Mouse (Mus musculus) heart, adult 2 months (tissue): ENCODE results near the gene Dip2c. TPM values are rescaled to one million over a fixed set of nuclear protein-coding genes. Genes with fewer than 3 reads are reported as not detected.

ENCODE experiments used
- DNase-seq, 2 experiments: peaks; one replicate each; pipeline ENCODE4 v3.0.0; 2021
- H3K27ac ChIP-seq: fragments of 200-600 bp; 2 replicates; pipeline ENCODE4 v1.8.1; 2022
- H3K27me3 ChIP-seq: fragments of 200-500 bp; 2 replicates; pipeline ENCODE4 v1.6.1; 2012; ENCODE audit warnings: mild to moderate bottlenecking, low read length, inconsistent platforms, mixed read lengths; ENCODE audit not compliant: control insufficient read depth, insufficient read depth
- H3K36me3 ChIP-seq: fragments of 200-500 bp; 2 replicates; pipeline ENCODE4 v1.6.1; 2012; ENCODE audit warnings: low read length, inconsistent platforms; ENCODE audit not compliant: control insufficient read depth, insufficient read depth
- H3K4me1 ChIP-seq: fragments of 200-500 bp; 2 replicates; pipeline ENCODE4 v1.6.1; 2011; ENCODE audit warnings: low read length; ENCODE audit not compliant: control insufficient read depth, insufficient read depth
- H3K4me3 ChIP-seq: fragments of 200-600 bp; 2 replicates; pipeline ENCODE4 v1.8.1; 2022
- H3K79me2 ChIP-seq: fragments of 200-500 bp; replicated peaks from 2 replicates; pipeline ENCODE4 v1.6.1; 2012; ENCODE audit warnings: mild to moderate bottlenecking, inconsistent platforms, low read length, moderate library complexity, mixed read lengths; ENCODE audit not compliant: control insufficient read depth, insufficient read depth
- H3K9ac ChIP-seq: fragments of 200-500 bp; 2 replicates; pipeline ENCODE4 v1.6.1; 2012; ENCODE audit warnings: low read depth, mild to moderate bottlenecking, control low read depth, inconsistent platforms, low read length, mixed read lengths
- CTCF ChIP-seq: fragments of 200-600 bp; IDR thresholded peaks from 2 replicates; pipeline ENCODE4 v1.8.1; 2022; ENCODE audit warnings: antibody characterized with exemption, mild to moderate bottlenecking, moderate library complexity
- EP300 ChIP-seq: fragments of 200-500 bp; IDR thresholded peaks from 2 replicates; pipeline ENCODE4 v1.6.1; 2011; ENCODE audit warnings: low read depth, low read length, control low read depth; ENCODE audit not compliant: insufficient read depth
- POLR2A ChIP-seq: fragments of 200-500 bp; IDR thresholded peaks from 2 replicates; pipeline ENCODE4 v1.6.1; 2011; ENCODE audit warnings: mild to moderate bottlenecking, low read depth, low read length, control low read depth; ENCODE audit not compliant: insufficient read depth
- WGBS: fragments of 180-500 bp; shearing (Covaris S2); methylation state at CpG from one replicate; pipeline ENCODE4 v1.1.7; 2018; 5-methylcytosine and 5-hydroxymethylcytosine counted together
- intact Hi-C: fragments of 180-260 bp; cut with DNase I; formaldehyde crosslinking; loops from one replicate; pipeline ENCODE4 v1.15.1; 2025
- polyA plus RNA-seq: library from polyadenylated mRNA; depleted of rRNA; stranded (reverse); fragments of >200 nt; gene quantifications from 2 replicates; pipeline ENCODE4 v1.2.3, GENCODE M21; 2012
- total RNA-seq, 2 experiments: library from RNA; stranded (reverse); gene quantifications; 2 replicates each; pipeline ENCODE4 v1.2.3; 2021

Dip2c gene
- total and polyA plus RNA-seq, 3 experiments: 19.1 to 43.7 (median 36.3) TPM

DNA sequence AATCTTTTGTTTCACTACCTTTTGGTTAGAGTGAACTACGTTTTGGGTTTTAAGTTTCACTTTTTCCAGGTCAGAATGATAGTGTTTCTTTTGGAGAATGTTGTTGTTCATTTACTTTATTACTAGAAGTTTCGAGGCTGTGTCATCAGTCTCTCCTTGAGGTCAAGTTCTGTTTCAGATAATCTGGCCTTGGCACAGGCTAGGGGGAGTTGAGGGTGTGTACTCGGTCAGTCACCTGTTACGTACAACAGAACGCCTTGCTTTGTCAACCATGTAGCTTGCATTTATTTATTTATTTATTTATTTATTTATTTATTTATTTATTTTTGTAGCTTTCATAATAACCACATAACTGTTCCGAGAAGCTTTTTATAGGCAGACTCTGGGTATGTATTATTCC, 20.0 kb downstream of the Dip2c start:
- no peak overlapping the region for H3K9ac ChIP-seq
- no peak overlapping the region for H3K4me3 ChIP-seq
- DNase-seq: no peak
- peaks cover 11% of the 10 kb centered on the region for H3K4me1 ChIP-seq
- intact Hi-C loops: no loop called here
- 59% methylated on average over 6 of the region's 6 CpGs for WGBS
- H3K36me3 ChIP-seq: peaks cover 5% of the 10 kb centered on the region; the same call in 1 of the 2 replicates
- no peak overlapping the region for H3K27ac ChIP-seq
- peaks cover 3% of the 10 kb centered on the region; the same call in 1 of the 2 replicates for H3K79me2 ChIP-seq
- TF ChIP-seq POLR2A (no peak), EP300 (no peak), CTCF (no peak)
- no peaks in the 10 kb centered on the region for H3K27me3 ChIP-seq

DNA sequence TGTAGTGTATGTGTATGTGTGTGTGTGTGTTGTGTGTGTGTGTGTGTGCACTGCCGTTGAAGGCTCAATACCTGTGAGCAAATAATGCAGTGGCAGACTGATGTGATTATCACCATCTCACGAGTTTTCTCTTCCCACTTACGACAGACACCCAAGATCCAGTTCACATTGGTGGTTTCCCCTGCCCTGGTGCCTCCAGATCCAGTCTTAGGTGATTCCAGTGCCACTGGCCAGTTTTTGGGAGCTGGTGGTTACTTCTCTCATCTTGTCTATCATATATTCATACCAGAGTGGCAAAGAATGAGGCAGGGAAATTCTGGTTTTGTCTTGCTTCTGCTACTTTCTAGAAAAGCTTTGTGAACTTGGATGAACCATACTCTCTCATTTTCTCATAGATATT, 20.9 kb downstream of the Dip2c start:
- no peak overlapping the region for H3K4me3 ChIP-seq
- H3K27ac ChIP-seq: no peak overlapping the region
- intact Hi-C loops: no loop called here
- TF ChIP-seq EP300: no peak
- WGBS: 65% methylated on average over 3 of the region's 3 CpGs
- DNase-seq: no peak
- no peaks in the 10 kb centered on the region for H3K27me3 ChIP-seq
- peaks cover 3% of the 10 kb centered on the region; the same call in 1 of the 2 replicates for H3K79me2 ChIP-seq
- peaks cover 5% of the 10 kb centered on the region; the same call in 1 of the 2 replicates for H3K36me3 ChIP-seq
- H3K4me1 ChIP-seq: peaks cover 9% of the 10 kb centered on the region
- H3K9ac ChIP-seq: no peak overlapping the region

DNA sequence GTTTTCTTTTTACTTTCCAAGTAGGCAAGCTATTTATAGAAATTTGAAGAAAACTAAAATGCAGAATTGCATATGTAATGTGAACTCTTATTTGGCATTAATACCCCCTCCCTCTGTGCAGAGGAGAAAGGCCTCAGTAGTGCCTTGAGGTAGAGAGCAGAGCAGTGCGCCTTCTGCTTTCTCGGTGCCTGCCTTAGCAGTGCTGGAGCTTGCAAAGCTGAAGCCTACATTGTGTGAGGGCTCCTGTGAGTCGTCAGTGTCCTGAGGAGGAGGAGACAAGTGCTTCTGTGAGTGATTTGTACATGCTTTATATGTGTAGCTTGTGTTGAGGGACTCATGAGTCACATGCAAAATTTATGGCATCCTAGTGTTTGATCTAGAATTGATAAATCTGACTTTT, 21.4 kb downstream of the Dip2c start:
- no peak for TF ChIP-seq CTCF
- no peak for TF ChIP-seq POLR2A
- no peak for TF ChIP-seq EP300
- peaks cover 9% of the 10 kb centered on the region for H3K4me1 ChIP-seq
- no peak overlapping the region for H3K4me3 ChIP-seq
- H3K9ac ChIP-seq: no peak overlapping the region
- peaks cover 3% of the 10 kb centered on the region; the same call in 1 of the 2 replicates for H3K79me2 ChIP-seq
- 61% methylated on average over 3 of the region's 3 CpGs for WGBS
- no peak overlapping the region for H3K27ac ChIP-seq
- H3K36me3 ChIP-seq: peaks cover 5% of the 10 kb centered on the region; the same call in 1 of the 2 replicates
- DNase-seq: no peak
- H3K27me3 ChIP-seq: no peaks in the 10 kb centered on the region
- intact Hi-C loops: no loop called here

DNA sequence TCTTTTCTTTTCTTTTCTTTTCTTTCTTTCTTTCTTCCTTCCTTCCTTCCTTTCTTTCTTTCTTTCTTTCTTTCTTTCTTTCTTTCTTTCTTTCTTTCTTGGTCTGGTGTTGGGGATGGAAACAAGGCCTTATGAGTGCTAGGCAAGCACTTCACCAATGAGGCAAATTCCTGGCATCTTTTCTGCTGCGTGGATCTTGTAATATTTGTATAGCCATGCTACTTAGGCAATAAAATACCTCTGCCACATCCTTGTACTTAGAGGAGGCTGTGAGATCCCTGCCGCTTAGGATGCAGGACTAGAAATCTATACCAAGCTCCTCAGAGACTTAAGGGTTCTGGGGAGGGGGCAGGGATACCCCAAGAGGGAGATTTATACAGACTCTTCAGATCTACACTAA, 23.3 kb downstream of the Dip2c start:
- no peak overlapping the region for H3K9ac ChIP-seq
- no peak for DNase-seq
- H3K4me1 ChIP-seq: peaks cover 9% of the 10 kb centered on the region
- peaks cover 3% of the 10 kb centered on the region; the same call in 1 of the 2 replicates for H3K79me2 ChIP-seq
- H3K4me3 ChIP-seq: no peak overlapping the region
- no peak overlapping the region for H3K27ac ChIP-seq
- H3K36me3 ChIP-seq: peaks cover 5% of the 10 kb centered on the region; the same call in 1 of the 2 replicates
- TF ChIP-seq EP300 (no peak), POLR2A (no peak), CTCF (no peak)
- 88% methylated on average over 2 of the region's 2 CpGs for WGBS
- H3K27me3 ChIP-seq: no peaks in the 10 kb centered on the region
- intact Hi-C loops: no loop called here

DNA sequence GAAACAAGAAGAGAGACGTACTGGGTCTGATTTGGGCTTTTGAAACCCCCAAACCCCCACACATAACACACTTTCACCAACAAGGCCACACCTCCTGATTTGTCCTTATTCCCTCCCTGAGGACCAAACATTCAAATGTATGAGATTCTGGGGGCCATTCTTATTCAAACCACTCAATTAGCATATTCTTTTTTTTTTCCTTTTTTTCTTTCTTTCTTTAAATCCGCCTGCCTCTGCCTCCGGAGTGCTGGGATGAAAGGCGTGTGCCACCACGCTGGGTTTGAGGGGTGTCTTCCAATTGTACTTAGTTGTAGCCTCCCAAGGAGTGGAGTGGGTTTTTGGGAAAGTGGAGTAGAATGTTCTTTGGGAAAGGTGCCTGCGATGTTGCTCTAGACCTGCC, 32.5 kb downstream of the Dip2c start:
- Histone ChIP-seq H3K9ac (no peak overlapping the region), H3K4me1 (peaks cover 4% of the 10 kb centered on the region), H3K4me3 (no peak overlapping the region), H3K27ac (no peak overlapping the region), H3K79me2 (peaks cover 4% of the 10 kb centered on the region), H3K36me3 (peaks cover 8% of the 10 kb centered on the region), H3K27me3 (no peaks in the 10 kb centered on the region)
- DNase-seq: no peak
- TF ChIP-seq CTCF (no peak), POLR2A (no peak), EP300 (no peak)
- WGBS: 84% methylated on average over 6 of the region's 6 CpGs
- intact Hi-C loops: no loop called here

DNA sequence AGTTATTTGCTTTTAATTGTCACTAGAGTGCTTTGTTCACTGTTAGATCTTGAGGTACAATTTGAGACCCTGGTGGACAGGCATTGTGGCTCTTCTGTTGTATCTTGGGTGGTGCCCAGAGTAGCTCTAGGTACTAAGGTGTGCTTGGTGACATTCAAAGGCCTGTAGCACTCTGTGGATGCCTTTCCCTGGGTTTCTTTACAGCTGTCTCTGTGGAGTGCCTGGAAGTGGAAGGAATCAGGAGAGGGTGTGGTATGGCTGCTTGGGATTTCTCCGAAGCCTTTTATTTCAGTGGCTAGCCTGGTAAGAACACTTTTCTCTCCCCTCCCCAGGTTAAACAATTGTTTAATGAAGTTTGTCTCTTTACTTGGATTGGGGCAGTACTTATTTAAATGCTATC, 34.5 kb downstream of the Dip2c start:
- WGBS: 82% methylated on average over 1 of the region's 1 CpGs

More for the DNA sequence above, 34.5 kb downstream of the Dip2c start:
- Histone ChIP-seq H3K27me3 (no peaks in the 10 kb centered on the region), H3K9ac (no peak overlapping the region), H3K27ac (no peak overlapping the region; the same call in 1 of the 2 replicates), H3K4me1 (peaks cover 7% of the 10 kb centered on the region), H3K36me3 (peaks cover 8% of the 10 kb centered on the region), H3K4me3 (no peak overlapping the region), H3K79me2 (peaks cover 4% of the 10 kb centered on the region)
- intact Hi-C loops: no loop called here
- DNase-seq: no peak
- no peak for TF ChIP-seq EP300
- TF ChIP-seq POLR2A: no peak
- TF ChIP-seq CTCF: no peak
